Mouse (Mus musculus) frontal cortex, postnatal 36 days (tissue): Measurements from ENCODE around the gene Uvrag.

ENCODE experiments used
- DNase-seq, 2 experiments: peaks; one replicate each; pipeline ENCODE4 v3.0.0; 2022; ENCODE audit warnings: low spot score in 2 of 2

Uvrag gene

GRCm38 (mm10) chr7:99061056-99061680 lies 79.8 kb downstream of the Uvrag start:
- no peak for DNase-seq

GRCm38 (mm10) chr7:99060476-99060875 lies 80.5 kb downstream of the Uvrag start:
- DNase-seq = no peak

DNA sequence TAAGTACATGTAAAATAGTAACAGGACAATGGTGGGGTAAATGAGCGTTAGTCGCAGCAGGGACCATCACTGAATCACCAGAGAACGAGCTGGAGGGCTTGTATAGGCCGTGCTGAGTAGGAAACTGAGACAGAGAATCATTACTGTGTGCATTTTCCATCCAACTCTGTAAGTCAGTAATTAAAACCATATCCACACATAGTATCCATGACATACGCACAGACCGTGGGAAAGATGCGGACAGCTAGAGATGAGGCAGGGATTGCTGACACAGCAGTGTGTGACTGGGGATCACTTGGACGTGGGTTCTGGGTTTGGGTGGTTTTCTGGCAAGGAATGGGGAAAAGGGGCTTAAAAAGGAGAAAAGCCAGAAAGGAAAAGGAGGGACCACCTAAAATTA lies 81.0 kb downstream of the Uvrag start:
- no peak for DNase-seq

- DNase-seq = no peak
These were observed 83.8 kb downstream of the Uvrag start for GRCm38 (mm10) chr7:99057053-99057630.

DNA sequence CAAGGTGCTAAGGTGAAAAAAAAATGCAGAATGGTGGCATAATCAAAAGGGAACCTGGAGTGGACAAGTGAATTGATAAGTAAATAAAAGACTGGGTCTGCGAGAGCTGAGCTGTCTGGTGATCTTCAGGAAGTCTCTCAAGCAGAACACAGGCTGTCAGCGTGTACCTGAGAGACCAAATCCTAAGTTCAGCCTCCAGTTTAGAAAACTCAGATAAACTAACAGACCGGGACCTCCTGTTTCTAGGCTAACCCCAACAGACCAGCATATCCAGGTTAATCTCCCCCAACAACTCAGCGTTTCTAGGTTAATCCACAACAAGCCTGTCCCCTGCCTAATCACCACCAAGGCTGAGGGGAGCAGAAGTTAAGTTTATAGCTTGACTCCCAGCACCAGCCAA lies 87.3 kb downstream of the Uvrag start:
- DNase-seq = no peak

GRCm38 (mm10) chr7:99052471-99053241 lies 88.3 kb downstream of the Uvrag start:
- DNase-seq = no peak

- no peak for DNase-seq
These were observed 90.1 kb downstream of the Uvrag start for GRCm38 (mm10) chr7:99050882-99051281.

GRCm38 (mm10) chr7:99049897-99050296 lies 91.0 kb downstream of the Uvrag start:
- no peak for DNase-seq

- peak in 1 of 2 experiments; percentile 60 for DNase-seq
These were observed 94.3 kb downstream of the Uvrag start for GRCm38 (mm10) chr7:99046545-99047206.

GRCm38 (mm10) chr7:99045525-99045924 lies 95.4 kb downstream of the Uvrag start:
- no peak for DNase-seq

DNA sequence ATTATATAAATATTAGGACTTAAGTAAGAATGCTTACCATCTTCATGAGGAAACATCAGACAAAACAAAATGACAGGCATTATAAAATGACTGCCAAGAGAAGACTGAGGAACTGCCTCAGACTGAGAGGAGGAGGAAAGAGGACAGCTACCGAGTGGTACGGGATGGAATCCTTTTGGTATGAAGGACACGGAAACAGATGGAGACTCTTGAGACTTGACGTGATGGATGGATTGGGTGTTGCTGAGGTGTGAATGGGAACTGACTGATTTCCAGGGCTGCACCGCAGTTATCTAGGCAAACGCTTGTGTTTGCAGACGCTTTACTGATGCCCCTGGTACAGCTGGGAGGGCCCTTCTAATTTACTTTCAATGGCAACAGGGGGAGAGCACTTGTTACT lies 97.0 kb downstream of the Uvrag start:
- no peak for DNase-seq

GRCm38 (mm10) chr7:99043322-99043721 lies 97.6 kb downstream of the Uvrag start:
- DNase-seq = no peak

DNA sequence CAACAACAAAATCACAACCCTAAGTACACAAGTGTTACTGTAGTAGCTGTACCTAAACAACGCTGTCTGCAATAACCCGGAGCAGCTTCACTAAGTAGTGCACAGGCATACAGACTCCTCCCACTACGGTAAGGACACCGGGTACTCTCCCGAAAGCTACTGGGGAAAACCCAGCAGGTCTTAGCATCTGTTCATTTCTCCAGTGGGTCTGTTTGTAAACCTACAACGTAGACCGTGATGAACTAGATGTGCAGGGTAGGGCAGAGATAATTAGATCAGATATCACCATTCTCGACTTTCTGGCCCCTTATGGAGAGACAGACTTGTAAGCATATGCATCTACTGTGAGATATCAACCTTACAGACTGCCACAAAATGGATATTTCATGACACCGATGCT lies 99.1 kb downstream of the Uvrag start:
- DNase-seq = no peak

DNA sequence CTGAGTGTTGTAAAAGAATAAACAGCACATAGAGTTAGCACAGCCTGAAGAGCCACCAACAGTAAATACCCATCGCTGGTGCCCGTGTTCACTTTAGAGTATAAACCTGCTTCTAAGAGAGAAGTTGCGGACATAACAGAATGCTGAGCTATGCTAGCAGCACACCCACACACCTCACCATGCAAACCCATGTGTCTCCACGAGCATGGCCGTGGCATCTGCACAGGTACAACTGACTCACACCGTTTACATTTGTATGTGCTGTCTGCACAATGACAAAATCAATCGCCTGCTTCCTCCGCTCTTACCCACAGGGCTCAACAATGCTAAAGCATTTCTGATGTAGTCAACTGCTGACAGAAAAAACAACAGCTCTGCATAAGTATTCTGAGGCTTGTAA lies 101.0 kb downstream of the Uvrag start:
- DNase-seq = peak in 1 of 2 experiments; percentile 33

GRCm38 (mm10) chr7:99036284-99036683 lies 104.7 kb downstream of the Uvrag start:
- DNase-seq = no peak

- DNase-seq = no peak
These were observed 106.0 kb downstream of the Uvrag start for GRCm38 (mm10) chr7:99034909-99035308.

GRCm38 (mm10) chr7:99033838-99034237 lies 107.1 kb downstream of the Uvrag start:
- no peak for DNase-seq

GRCm38 (mm10) chr7:99033314-99033713 lies 107.6 kb downstream of the Uvrag start:
- no peak for DNase-seq

DNA sequence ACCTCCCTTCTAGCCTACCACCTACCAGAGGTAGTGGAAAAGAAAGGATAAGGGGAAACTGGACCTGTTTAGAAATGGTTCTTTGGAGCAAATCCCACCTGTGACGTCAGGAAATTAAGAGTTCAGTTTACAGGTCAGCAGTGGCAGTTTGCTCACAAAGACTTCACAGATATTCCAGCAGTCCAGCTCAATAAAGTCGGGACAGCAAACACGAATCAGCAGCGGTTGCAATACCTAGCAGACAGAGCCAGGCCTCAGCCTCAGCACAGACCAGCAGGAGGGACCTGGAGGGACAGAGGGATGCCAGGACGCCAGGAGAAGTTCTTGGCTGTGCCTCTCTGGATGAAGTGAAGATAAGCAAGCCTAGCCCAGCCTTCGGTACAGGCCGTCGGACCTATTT lies 108.9 kb downstream of the Uvrag start:
- no peak for DNase-seq

DNA sequence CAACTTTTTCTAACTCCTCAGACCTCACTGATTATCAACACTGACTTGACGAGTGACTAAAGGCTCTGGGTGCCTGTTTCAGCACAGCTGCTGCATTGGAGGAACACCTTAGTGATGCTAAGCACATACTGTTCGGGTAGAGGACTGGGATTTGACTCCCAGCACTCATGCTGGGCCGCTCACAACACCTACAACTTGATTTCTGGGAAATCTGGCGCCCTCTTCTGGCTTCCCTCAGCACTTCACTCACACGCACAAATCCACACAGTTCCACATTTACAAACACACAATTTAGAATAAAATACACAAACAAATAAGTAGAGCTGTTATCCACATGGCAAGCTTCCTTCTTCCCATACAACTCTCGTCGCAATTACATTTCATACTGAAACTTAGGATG lies 112.8 kb downstream of the Uvrag start:
- DNase-seq = no peak

DNA sequence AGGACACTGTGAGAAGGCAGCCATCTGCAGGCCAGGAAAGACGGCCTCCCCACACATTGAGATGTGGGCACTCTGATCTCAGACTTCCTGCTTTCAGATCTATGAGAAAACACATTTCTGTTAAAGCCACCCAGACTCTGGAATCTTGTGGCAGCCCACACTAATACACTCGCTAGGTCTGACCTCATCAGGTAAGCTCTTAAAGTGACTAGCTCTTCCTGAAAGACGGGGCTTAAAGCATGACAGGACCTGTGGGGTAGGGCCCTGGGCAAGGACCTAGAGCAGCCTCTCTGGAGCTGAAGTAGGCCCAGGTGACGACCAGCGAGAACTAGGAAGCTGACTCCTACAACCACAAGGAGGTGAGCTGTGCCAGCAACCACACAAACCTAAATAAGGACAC lies 113.8 kb downstream of the Uvrag start:
- DNase-seq = no peak

- DNase-seq = no peak
These were observed 115.0 kb downstream of the Uvrag start for GRCm38 (mm10) chr7:99025989-99026388.

GRCm38 (mm10) chr7:99025265-99025664 lies 115.7 kb downstream of the Uvrag start:
- DNase-seq = no peak
